In genomic region chr2:90782901-90783486, GRCm38 (mm10) we compare ENCODE assay signal across 8 mouse cellular contexts. TPM values are rescaled to one million over a fixed set of nuclear protein-coding genes. Genes with fewer than 3 reads are reported as not detected.
DNase-seq lines count a peak whose midpoint lies in the region; ATAC-seq and TF ChIP-seq lines count a peak whose summit lies in the region.

No protein-coding gene starts in this region.

- peak; percentile 15 for DNase-seq in thymus, postnatal 4 days
- DNase-seq in thymus, postnatal 0 days (ENCODE audit: low spot score): no peak
- DNase-seq in limb, embryonic 10.5 days (ENCODE audit: low spot score): peak; percentile 60
- DNase-seq in left cerebral cortex, postnatal 36 days (ENCODE audit: low spot score in 2 of 2): no peak

- ATAC-seq in heart, embryonic 13.5 days (ENCODE audit: extremely low read depth, insufficient number of reproducible peaks, low FRiP score, low TSS enrichment): no peak
- peak; percentile 61 for ATAC-seq in midbrain, embryonic 12.5 days (ENCODE audit: low FRiP score, low read depth)
- ATAC-seq in erythroid progenitor cell, adult 5-6 weeks (replicated peaks; ENCODE audit: low FRiP score, poor library complexity, severe bottlenecking): no peak

- peak overlapping the region; percentile 97 for H3K4me2 ChIP-seq in heart, embryonic 13.5 days
- peak overlapping the region; percentile 68 for H3K4me2 ChIP-seq in midbrain, embryonic 12.5 days (replicated peaks)

- peak overlapping the region; percentile 42 for H3K4me3 ChIP-seq in cortical plate, adult 2 months (ENCODE audit: insufficient read depth, low read length)
- peak overlapping the region; percentile 65 for H3K4me3 ChIP-seq in heart, embryonic 13.5 days
- peak overlapping the region; percentile 58 for H3K4me3 ChIP-seq in limb, embryonic 10.5 days
- H3K4me3 ChIP-seq in midbrain, embryonic 12.5 days: peak overlapping the region; percentile 33

- peaks cover 34% of the 10 kb centered on the region for H3K36me3 ChIP-seq in heart, embryonic 13.5 days
- H3K36me3 ChIP-seq in limb, embryonic 10.5 days: peaks cover 36% of the 10 kb centered on the region
- peaks cover 32% of the 10 kb centered on the region for H3K36me3 ChIP-seq in midbrain, embryonic 12.5 days

- intact Hi-C loops in left cerebral cortex, postnatal 36 days (cut with DNase I): no loop called here

- no peak overlapping the region for H3K27ac ChIP-seq in cortical plate, adult 2 months (ENCODE audit: insufficient read depth, low read length)
- no peak overlapping the region for H3K27ac ChIP-seq in heart, embryonic 13.5 days (replicated peaks)
- H3K27ac ChIP-seq in limb, embryonic 10.5 days: peak overlapping the region; percentile 72
- no peak overlapping the region for H3K27ac ChIP-seq in midbrain, embryonic 12.5 days (replicated peaks)

- no peak for TF ChIP-seq CTCF in cortical plate, adult 2 months (IDR thresholded peaks at IDR 0.05; ENCODE audit: extremely low read depth, insufficient read depth, low read length)

- H3K27me3 ChIP-seq in heart, embryonic 13.5 days (replicated peaks): peaks cover 12% of the 10 kb centered on the region; the same call in 1 of the 2 replicates
- H3K27me3 ChIP-seq in limb, embryonic 10.5 days (ENCODE audit: low read depth, poor library complexity, severe bottlenecking): peaks cover 19% of the 10 kb centered on the region
- H3K27me3 ChIP-seq in midbrain, embryonic 12.5 days: peaks cover 18% of the 10 kb centered on the region

- TF ChIP-seq POLR2A in cortical plate, adult 2 months (IDR thresholded peaks at IDR 0.05; ENCODE audit: extremely low read depth, insufficient read depth, low read length): no peak

- no peaks in the 10 kb centered on the region for H3K4me1 ChIP-seq in cortical plate, adult 2 months (ENCODE audit: control insufficient read depth, insufficient read depth, low read length)
- peaks cover 19% of the 10 kb centered on the region for H3K4me1 ChIP-seq in heart, embryonic 13.5 days
- peaks cover 18% of the 10 kb centered on the region for H3K4me1 ChIP-seq in limb, embryonic 10.5 days
- H3K4me1 ChIP-seq in midbrain, embryonic 12.5 days: peaks cover 17% of the 10 kb centered on the region

- WGBS in heart, embryonic 13.5 days: 2% methylated on average over 28 of the region's 29 CpGs
- under 1% methylated on average over 29 of the region's 29 CpGs for WGBS in limb, embryonic 10.5 days
- 3% methylated on average over 28 of the region's 29 CpGs for WGBS in midbrain, embryonic 12.5 days

- peak overlapping the region; percentile 82 for H3K9ac ChIP-seq in heart, embryonic 13.5 days
- H3K9ac ChIP-seq in midbrain, embryonic 12.5 days (replicated peaks): peak overlapping the region; percentile 54

- H3K9me3 ChIP-seq in heart, embryonic 13.5 days: no peaks in the 10 kb centered on the region
- H3K9me3 ChIP-seq in limb, embryonic 10.5 days (replicated peaks): no peaks in the 10 kb centered on the region
- no peaks in the 10 kb centered on the region for H3K9me3 ChIP-seq in midbrain, embryonic 12.5 days

RNA-seq across cellular contexts. Expression of gene Agbl2, which starts 0.5 kb away (rescaled TPM):
- polyA plus RNA-seq in thymus, postnatal 0 days (2015; fragmentation: Nextera tagmentation; extraction: Ambion mirVana): 0.19 and 0.26 TPM in 2 replicates
- 1.1 and 1.2 TPM in 2 replicates for polyA plus RNA-seq in cortical plate, adult 2 months (2012; rRNA removed)
- polyA plus RNA-seq in heart, embryonic 13.5 days (2015; fragmentation: Nextera tagmentation; extraction: Ambion mirVana): 1.2 and 1.5 TPM in 2 replicates
- polyA plus RNA-seq in limb, embryonic 10.5 days (2016; fragmentation: Nextera tagmentation; extraction: Ambion mirVana): 0.33 and 0.36 TPM in 2 replicates
- 0.25 and 0.41 TPM in 2 replicates for polyA plus RNA-seq in midbrain, embryonic 12.5 days (2016; fragmentation: Nextera tagmentation; extraction: Ambion mirVana)
- total RNA-seq in left cerebral cortex, postnatal 36 days (2021): under 1 TPM; 0.37 to 0.82 TPM
- not detected in 2 replicates for total RNA-seq in erythroid progenitor cell, adult 5-6 weeks (2015; ENCODE audit: low replicate concordance)
- total RNA-seq in erythroid progenitor cell, adult 5-6 weeks (2017; ENCODE audit: low replicate concordance): not detected in 2 replicates

RNA-seq across cellular contexts. Expression of gene Fnbp4, which starts 37.8 kb away (rescaled TPM):
- polyA plus RNA-seq in thymus, postnatal 0 days (2015; fragmentation: Nextera tagmentation; extraction: Ambion mirVana): 58.6 and 82.8 TPM in 2 replicates
- 62.6 and 68.3 TPM in 2 replicates for polyA plus RNA-seq in cortical plate, adult 2 months (2012; rRNA removed)
- polyA plus RNA-seq in heart, embryonic 13.5 days (2015; fragmentation: Nextera tagmentation; extraction: Ambion mirVana): 53.2 and 53.4 TPM in 2 replicates
- polyA plus RNA-seq in limb, embryonic 10.5 days (2016; fragmentation: Nextera tagmentation; extraction: Ambion mirVana): 106 and 125 TPM in 2 replicates
- 166 and 169 TPM in 2 replicates for polyA plus RNA-seq in midbrain, embryonic 12.5 days (2016; fragmentation: Nextera tagmentation; extraction: Ambion mirVana)
- 10 to 100 TPM; 47.1 to 68.6 TPM for total RNA-seq in left cerebral cortex, postnatal 36 days (2021)
- 134 and 182 TPM in 2 replicates for total RNA-seq in erythroid progenitor cell, adult 5-6 weeks (2015; ENCODE audit: low replicate concordance)
- total RNA-seq in erythroid progenitor cell, adult 5-6 weeks (2017; ENCODE audit: low replicate concordance): 329 and 333 TPM in 2 replicates

Comparison
In these comparisons a context has a peak if more than half of its experiments do, and no peak if none do; other contexts are left out.
1. DNase-seq: peak in thymus, postnatal 4 days (single experiment) and limb, embryonic 10.5 days (single experiment); none in thymus, postnatal 0 days (single experiment) and left cerebral cortex, postnatal 36 days (0 of 2).
2. Peak in every context shown above with its lines, with median percentiles within 50 percentile points of each other: H3K4me3 ChIP-seq.